Mouse (Mus musculus) limb, embryonic 10.5 days (tissue): ENCODE results near the gene 9430015G10Rik. TPM values are rescaled to one million over a fixed set of nuclear protein-coding genes. Genes with fewer than 3 reads are reported as not detected.
"Not testable (repeated sequence)": the region's sequence is repeated elsewhere in the genome, so short reads cannot be mapped to it uniquely, and the experiment has no call there.

Source experiments
- DNase-seq: peaks from one replicate; pipeline ENCODE4 v3.0.0-alpha.2; 2017; ENCODE audit warnings: low spot score
- H3K27ac ChIP-seq: fragments of 300-500 bp; sonication (generic); 2 replicates; pipeline ENCODE4 v1.5.1; 2016; ENCODE audit warnings: mild to moderate bottlenecking
- H3K27me3 ChIP-seq: fragments of 300-500 bp; sonication (generic); 2 replicates; pipeline ENCODE4 v1.6.1; 2016; ENCODE audit warnings: low read depth, mild to moderate bottlenecking; ENCODE audit not compliant: poor library complexity, severe bottlenecking
- H3K36me3 ChIP-seq: fragments of 300-500 bp; sonication (generic); 2 replicates; pipeline ENCODE4 v1.6.1; 2016; ENCODE audit warnings: mild to moderate bottlenecking, moderate library complexity
- H3K4me1 ChIP-seq: fragments of 300-500 bp; sonication (generic); 2 replicates; pipeline ENCODE4 v1.6.1; 2016
- H3K4me3 ChIP-seq: fragments of 300-500 bp; sonication (generic); 2 replicates; pipeline ENCODE4 v1.5.1; 2016; ENCODE audit warnings: mild to moderate bottlenecking, moderate library complexity
- H3K9me3 ChIP-seq: fragments of 300-500 bp; sonication (generic); replicated peaks from 2 replicates; pipeline ENCODE4 v1.6.1; 2016; ENCODE audit warnings: mild to moderate bottlenecking
- WGBS: fragments of 180-500 bp; shearing (Covaris S2); methylation state at CpG from one replicate; pipeline ENCODE4 v1.1.7; 2016; 5-methylcytosine and 5-hydroxymethylcytosine counted together
- polyA plus RNA-seq: library from polyadenylated mRNA; unstranded; fragments of >200 nt; fragmentation: Nextera tagmentation; extraction: Ambion mirVana; gene quantifications from 2 replicates; pipeline ENCODE4 v1.2.1, GENCODE M21; 2016

9430015G10Rik gene
- polyA plus RNA-seq, 1 experiment from 2014 or later, result 78.5 TPM

GRCm38 (mm10) chr4:156150887-156151286 is 41.1 kb downstream of the 9430015G10Rik start:
- not testable (repeated sequence) for H3K27ac ChIP-seq, H3K9me3 ChIP-seq, H3K36me3 ChIP-seq, H3K4me1 ChIP-seq, DNase-seq, H3K27me3 ChIP-seq, H3K4me3 ChIP-seq
- 89% methylated on average over 10 of the region's 10 CpGs for WGBS

GRCm38 (mm10) chr4:156154771-156155170 is 45.0 kb downstream of the 9430015G10Rik start:
- no peaks in the 10 kb centered on the region for H3K4me1 ChIP-seq
- no peak for DNase-seq
- H3K9me3 ChIP-seq, result peaks cover 4% of the 10 kb centered on the region; the same call in 1 of the 2 replicates
- H3K27me3 ChIP-seq, result no peaks in the 10 kb centered on the region
- 91% methylated on average over 3 of the region's 3 CpGs for WGBS
- H3K27ac ChIP-seq, result no peak overlapping the region
- no peak overlapping the region for H3K4me3 ChIP-seq
- no peaks in the 10 kb centered on the region for H3K36me3 ChIP-seq

DNA sequence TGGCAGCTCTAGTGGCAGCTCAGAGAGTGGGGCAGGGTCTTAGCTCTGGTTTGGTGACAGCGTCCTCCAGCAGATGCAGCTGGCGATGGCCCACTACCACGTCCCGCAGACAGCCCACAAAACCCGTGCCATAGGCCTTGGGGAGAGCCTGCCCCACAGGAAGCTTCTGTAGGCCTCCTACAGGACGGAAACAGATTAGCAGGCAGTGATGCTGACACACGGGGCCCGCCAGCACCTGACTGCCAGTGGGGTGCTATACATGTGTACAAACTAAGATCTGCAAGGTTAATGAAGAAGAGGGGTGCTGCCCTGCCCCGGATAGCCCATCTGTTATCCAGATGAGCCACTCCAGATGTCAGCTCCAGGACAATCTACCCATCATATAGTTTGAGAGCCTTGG is 56.7 kb downstream of the 9430015G10Rik start:
- Histone ChIP-seq H3K9me3 (peaks cover 3% of the 10 kb centered on the region; the same call in 1 of the 2 replicates), H3K4me3 (no peak overlapping the region), H3K27ac (no peak overlapping the region), H3K27me3 (no peaks in the 10 kb centered on the region), H3K4me1 (no peaks in the 10 kb centered on the region), H3K36me3 (peaks cover 98% of the 10 kb centered on the region)
- DNase-seq, result no peak
- WGBS, result 96% methylated on average over 9 of the region's 9 CpGs

- H3K4me1 ChIP-seq, result no peaks in the 10 kb centered on the region
- H3K9me3 ChIP-seq, result no peaks in the 10 kb centered on the region
- H3K27me3 ChIP-seq, result no peaks in the 10 kb centered on the region
- no peak overlapping the region for H3K4me3 ChIP-seq
- no peak overlapping the region for H3K27ac ChIP-seq
- DNase-seq, result no peak
- 92% methylated on average over 8 of the region's 8 CpGs for WGBS
- peaks cover 100% of the 10 kb centered on the region for H3K36me3 ChIP-seq
Observed at GRCm38 (mm10) chr4:156168611-156169010, 58.8 kb downstream of the 9430015G10Rik start.

DNA sequence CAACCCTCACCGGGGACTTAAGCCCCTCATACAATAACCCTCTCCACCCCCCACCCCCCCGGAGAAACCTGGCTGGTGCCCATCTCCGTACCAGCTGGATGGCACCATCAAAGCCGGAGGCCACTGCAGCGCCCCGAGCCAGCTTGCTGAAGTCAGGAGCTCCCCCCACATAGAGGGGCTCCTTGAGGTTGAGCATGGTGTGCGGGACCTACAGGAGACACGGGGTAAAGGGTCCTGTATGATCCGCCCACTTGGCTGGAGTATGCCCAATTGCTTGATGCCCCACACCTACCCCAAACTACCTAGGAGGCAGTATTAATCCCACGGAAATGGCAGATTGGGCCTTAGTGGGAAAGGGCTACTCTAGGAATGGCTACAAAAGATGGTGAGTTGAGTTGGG is 59.3 kb downstream of the 9430015G10Rik start:
- Histone ChIP-seq H3K4me3 (no peak overlapping the region), H3K4me1 (no peaks in the 10 kb centered on the region), H3K9me3 (no peaks in the 10 kb centered on the region), H3K27me3 (no peaks in the 10 kb centered on the region), H3K27ac (no peak overlapping the region), H3K36me3 (peaks cover 100% of the 10 kb centered on the region)
- no peak for DNase-seq
- 93% methylated on average over 10 of the region's 10 CpGs for WGBS

DNA sequence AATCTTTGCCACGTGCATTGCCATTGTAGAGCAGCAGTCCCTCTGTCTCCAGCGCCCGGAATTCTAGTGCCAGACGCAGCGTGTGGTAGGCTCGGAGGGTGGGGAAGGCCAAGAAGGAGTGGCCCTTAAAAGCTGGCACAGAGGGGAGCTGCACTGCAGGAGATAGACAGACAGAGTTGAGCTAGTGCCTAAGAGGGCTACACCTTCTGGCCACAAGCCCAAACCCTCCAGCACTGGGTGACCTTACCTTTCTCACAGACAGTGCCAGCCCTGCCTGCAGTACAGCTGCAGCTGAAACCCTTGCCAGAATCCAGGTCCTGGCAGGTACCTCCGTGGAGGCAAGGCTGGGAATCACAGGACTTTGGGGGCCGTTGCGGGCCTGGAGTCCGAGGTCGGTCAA is 62.0 kb downstream of the 9430015G10Rik start:
- Histone ChIP-seq H3K27ac (no peak overlapping the region), H3K9me3 (no peaks in the 10 kb centered on the region), H3K36me3 (peaks cover 100% of the 10 kb centered on the region), H3K4me1 (no peaks in the 10 kb centered on the region), H3K27me3 (no peaks in the 10 kb centered on the region), H3K4me3 (no peak overlapping the region)
- DNase-seq, result no peak
- WGBS, result 94% methylated on average over 11 of the region's 11 CpGs

Other genes starting within 250 kb of the 9430015G10Rik start
- 0.24 and 0.31 TPM in 2 replicates for gene Tas1r3, start 246.6 kb upstream of the 9430015G10Rik start, polyA plus RNA-seq
- 18.9 and 19.0 TPM in 2 replicates for gene Cptp, start 240.5 kb upstream of the 9430015G10Rik start, polyA plus RNA-seq
- 106 and 107 TPM in 2 replicates for gene Ints11, start 240.4 kb upstream of the 9430015G10Rik start, polyA plus RNA-seq
- 52.4 and 55.5 TPM in 2 replicates for gene Pusl1, start 218.2 kb upstream of the 9430015G10Rik start, polyA plus RNA-seq
- gene Acap3, start 218.2 kb upstream of the 9430015G10Rik start, polyA plus RNA-seq, result 20.9 and 25.3 TPM in 2 replicates
- 163 and 168 TPM in 2 replicates for gene Ube2j2, start 166.2 kb upstream of the 9430015G10Rik start, polyA plus RNA-seq
- 23.4 and 24.5 TPM in 2 replicates for gene C1qtnf12, start 147.7 kb upstream of the 9430015G10Rik start, polyA plus RNA-seq
- gene B3galt6, start 117.3 kb upstream of the 9430015G10Rik start, polyA plus RNA-seq, result 13.3 and 14.8 TPM in 2 replicates
- 143 and 149 TPM in 2 replicates for gene Sdf4, start 117.1 kb upstream of the 9430015G10Rik start, polyA plus RNA-seq
- gene Tnfrsf4, start 96.1 kb upstream of the 9430015G10Rik start, polyA plus RNA-seq, result 0.60 and 0.61 TPM in 2 replicates
- 1.2 and 1.5 TPM in 2 replicates for gene Tnfrsf18, start 83.8 kb upstream of the 9430015G10Rik start, polyA plus RNA-seq
- gene Ttll10, start 50.6 kb upstream of the 9430015G10Rik start, polyA plus RNA-seq, result 0.54 and 0.67 TPM in 2 replicates
- gene Rnf223, start 20.5 kb downstream of the 9430015G10Rik start, polyA plus RNA-seq, result 0.77 and 0.96 TPM in 2 replicates
- gene Agrn, start 87.5 kb downstream of the 9430015G10Rik start, polyA plus RNA-seq, result 36.5 and 49.0 TPM in 2 replicates
- gene Isg15, start 90.8 kb downstream of the 9430015G10Rik start, polyA plus RNA-seq, result 0.20 and 0.45 TPM in 2 replicates
- gene AW011738, start 93.3 kb downstream of the 9430015G10Rik start, polyA plus RNA-seq, result 1.1 and 1.2 TPM in 2 replicates
- 0.18 and 0.29 TPM in 2 replicates for gene Perm1, start 105.9 kb downstream of the 9430015G10Rik start, polyA plus RNA-seq
- gene Plekhn1, start 124.9 kb downstream of the 9430015G10Rik start, polyA plus RNA-seq, result 24.2 and 25.2 TPM in 2 replicates
- 103 and 141 TPM in 2 replicates for gene Noc2l, start 126.0 kb downstream of the 9430015G10Rik start, polyA plus RNA-seq
- gene Samd11, start 145.7 kb downstream of the 9430015G10Rik start, polyA plus RNA-seq, result 0.59 and 1.1 TPM in 2 replicates
- not detected in 2 replicates for gene Vmn2r-ps159, start 221.1 kb downstream of the 9430015G10Rik start, polyA plus RNA-seq